Mouse (Mus musculus) adrenal gland, adult 18-20 months (tissue): ENCODE results near the gene Pde4b. TPM values are rescaled to one million over a fixed set of nuclear protein-coding genes. Genes with fewer than 3 reads are reported as not detected.

Experiments
- DNase-seq, 2 experiments: peaks; one replicate each; pipeline ENCODE4 v3.0.0; 2021 to 2022; ENCODE audit warnings: low spot score in 2 of 2
- total RNA-seq, 2 experiments: library from RNA; stranded (reverse); gene quantifications; 1 replicate in 1 of 2; 2 replicates in 1 of 2; pipeline ENCODE4 v1.2.3; 2021

Pde4b gene
- total RNA-seq, 2 experiments from 2014 or later = 3.8 to 5.4 TPM

DNA sequence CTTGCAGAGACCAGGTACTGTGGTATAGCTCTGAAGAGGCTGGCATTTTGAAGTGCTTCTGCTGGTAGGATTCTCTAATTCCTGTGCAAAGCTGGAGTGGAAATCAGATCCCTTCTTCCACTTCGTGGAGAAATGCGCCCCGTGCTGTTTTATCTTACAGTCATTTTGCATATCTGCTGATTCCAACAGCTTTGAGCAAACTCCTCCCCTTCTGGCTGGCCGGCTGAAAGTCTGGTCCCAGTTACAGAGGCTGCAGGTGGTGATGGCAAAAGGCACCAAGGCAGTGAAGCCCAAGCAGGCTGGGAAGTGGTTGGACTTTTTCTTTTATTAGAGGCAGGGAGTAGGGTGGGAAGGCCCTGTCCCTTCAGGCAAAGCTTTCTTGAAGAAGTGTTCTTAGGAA lies 481.2 kb downstream of the Pde4b start:
- no peak for DNase-seq

DNA sequence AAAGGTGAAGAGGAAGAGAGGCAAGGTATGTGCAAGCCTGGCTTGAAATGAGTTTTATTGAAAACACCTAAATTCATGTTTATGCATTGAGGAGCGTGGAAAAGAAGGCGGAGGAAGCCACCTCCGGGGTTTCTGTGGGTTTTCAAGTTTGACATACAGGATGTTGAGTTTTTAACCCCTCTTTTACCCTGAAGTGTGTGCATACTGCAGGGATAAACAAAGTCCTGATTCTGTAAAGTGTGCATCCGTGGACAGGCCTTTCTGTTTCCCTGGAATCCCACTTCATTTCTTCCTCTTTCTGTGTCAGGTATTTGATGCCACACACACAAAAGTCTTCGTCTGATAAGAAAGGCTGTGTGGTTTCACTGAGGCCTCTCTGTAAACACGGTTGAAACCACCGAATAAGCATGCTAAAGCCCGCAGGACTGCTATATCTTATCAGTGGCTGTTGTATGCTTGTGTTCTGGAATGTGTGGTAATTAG lies 481.8 kb downstream of the Pde4b start:
- no peak for DNase-seq

DNA sequence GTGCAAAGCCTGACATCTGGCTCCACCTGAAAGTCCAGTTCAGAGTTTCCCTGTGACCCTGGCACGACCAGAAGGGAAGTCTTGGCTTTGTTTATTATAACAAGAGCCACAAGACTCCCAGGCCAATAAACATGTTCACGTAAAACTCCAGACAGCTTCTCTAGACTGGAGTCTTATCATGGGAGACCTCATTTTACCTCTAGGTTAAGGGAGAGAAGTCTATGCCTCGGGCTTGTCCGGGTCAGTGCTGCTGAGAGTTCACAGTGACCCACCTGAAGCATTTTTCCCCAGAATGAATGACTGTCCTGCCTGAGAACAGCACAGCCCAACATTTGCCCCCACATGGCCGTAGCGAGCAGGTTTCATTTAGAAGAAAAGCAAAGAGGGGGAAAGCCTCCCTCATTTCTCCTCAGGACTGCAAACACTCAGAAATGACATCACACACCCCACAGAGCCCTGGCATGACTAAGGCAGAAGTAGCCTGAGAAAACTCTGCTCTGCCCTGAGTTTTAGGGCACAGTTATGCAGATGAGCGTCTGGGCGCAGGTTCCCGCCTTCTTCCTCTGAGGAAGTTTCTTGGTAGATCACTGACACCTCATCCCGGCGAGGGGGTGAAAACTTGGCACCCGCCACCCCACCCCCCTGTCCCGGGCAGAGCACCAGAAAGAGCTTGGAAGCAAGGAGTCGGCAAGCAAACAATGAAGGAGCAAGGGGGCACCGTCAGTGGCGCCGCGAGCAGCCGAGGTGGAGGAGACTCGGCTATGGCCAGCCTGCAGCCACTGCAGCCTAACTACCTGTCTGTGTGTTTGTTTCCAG lies 482.8 kb downstream of the Pde4b start:
- DNase-seq = peak; percentile 26 to 47

DNA sequence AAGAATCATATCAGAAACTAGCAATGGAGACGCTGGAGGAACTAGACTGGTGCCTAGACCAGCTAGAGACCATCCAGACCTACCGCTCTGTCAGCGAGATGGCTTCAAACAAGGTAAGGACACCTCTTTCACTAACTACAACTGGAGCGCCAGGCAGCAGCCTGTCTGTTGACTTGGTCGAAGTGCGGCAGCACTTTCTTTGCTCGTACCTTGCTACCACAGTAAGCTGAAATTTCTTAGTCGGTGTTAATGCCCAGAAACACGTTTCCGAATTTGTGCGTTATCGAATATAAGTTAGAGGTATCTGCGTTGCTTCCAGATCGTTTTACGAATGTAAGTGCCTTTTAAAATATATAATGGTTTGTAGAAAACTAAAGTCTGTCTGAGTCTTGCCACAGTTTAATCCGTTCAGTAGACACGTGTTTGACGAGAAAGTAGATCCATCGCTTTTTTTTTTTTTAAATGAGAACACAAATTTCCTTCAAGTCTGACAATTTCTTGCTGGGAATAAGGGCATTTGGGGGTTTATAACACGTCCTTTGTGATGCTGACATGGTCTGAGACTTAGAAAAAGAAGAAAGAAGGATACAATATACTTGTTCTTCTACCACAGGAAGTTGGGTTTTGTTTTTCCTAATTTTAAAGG lies 483.5 kb downstream of the Pde4b start:
- no peak for DNase-seq

DNA sequence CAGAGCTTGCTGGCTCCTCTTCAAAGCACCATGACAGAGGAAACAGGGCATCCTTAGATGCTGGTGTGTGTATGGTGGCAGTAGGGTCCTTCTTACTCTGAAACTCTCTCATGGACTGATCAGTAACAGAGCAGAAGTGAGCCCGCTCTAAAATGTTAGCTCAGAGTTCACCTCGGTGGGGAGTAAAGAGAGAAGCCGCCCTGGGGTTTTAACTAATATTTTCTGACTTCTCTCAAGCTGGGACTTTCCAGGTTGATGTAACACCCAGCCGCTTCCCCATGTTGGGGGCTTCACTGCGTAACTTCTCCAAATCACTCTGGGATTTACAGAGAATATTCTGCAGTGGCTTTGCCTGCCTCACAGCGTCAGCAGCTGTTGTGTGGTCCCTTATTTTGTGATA lies 484.7 kb downstream of the Pde4b start:
- DNase-seq = no peak

DNA sequence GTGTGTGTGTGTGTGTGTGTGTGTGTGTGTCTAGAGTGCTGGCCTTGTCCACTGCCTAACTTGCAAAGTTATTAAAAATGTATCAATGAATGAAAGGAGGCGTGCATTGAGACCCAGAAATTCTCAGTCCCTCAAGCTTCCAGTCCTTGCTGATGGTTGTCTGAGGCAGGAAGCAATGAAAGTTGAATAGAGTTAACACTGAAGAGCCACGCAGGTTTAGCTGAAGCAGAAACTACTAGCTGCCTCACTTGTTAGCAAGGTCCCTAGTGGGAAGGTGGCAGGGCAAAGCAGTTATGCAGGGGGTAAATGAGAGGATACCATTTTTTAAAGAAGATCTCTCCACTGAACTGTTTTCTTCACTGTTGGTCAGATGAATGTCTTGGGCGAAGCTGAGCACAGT lies 485.2 kb downstream of the Pde4b start:
- DNase-seq = no peak

DNA sequence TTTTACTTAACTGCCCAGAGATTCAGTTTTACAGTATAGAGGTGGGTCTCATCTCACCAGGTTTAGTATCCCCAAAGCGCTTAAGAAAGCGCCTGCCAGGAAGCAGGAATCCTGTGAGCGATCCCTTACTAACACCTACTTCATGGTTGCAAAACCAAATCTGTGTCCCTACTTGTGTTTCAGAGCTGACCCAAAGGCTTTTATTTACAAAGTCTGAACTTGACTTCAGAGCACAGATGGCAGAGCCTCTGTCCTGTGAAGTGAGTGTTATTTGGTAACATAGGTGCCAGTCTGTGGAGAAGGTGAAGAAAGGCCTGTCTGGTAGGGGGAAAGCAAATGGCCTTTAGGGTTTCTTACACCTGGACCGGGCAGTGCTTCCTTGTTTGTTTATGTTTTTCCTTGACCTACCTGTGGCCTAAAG lies 486.0 kb downstream of the Pde4b start:
- no peak for DNase-seq

DNA sequence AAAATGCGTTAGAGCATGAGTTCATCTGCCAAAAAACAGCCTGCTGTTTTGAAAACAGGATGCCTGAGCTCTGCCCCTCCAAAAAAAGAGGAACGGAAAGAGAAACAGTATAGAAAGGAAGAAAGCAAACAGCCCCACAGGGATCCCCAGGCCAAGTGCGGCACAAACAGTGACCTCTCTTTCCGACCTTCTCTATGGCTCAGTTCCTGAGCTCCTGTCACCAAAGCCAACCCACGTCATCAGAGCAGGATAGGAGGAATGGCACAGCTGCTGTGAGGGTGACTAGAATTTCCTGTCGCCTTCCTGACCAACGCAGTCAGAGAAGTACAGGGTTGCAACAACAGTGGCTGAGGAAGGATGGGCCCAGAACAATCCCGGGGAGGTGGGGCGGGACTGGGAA lies 486.9 kb downstream of the Pde4b start:
- no peak for DNase-seq

DNA sequence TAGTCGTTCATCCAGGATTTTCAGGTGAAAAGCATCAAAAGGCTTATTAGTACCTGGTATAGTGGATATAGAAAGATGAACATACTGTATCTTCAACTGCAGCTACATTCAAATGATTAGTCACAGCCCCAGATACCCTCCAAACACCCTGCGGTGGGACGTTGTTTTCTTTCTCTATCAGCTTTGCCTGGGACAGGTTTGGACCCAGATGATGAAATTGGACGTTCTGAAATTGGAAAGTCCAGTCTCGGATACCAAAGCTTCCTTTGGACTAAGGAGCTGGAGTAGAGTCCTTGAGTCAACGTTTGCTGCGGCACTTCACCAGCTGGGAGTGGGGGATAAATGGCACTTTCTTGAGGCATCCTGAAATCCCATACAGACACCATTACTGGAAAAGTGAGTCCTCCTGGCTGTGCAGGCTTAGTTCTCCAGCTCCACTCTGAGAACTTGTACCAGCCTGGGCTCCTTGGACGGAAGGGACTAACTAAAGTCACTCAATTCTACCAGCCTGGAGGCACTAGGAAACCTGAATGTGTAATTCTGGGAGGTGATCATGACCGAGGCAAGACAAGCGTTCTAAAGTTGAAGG lies 487.4 kb downstream of the Pde4b start:
- DNase-seq = no peak

DNA sequence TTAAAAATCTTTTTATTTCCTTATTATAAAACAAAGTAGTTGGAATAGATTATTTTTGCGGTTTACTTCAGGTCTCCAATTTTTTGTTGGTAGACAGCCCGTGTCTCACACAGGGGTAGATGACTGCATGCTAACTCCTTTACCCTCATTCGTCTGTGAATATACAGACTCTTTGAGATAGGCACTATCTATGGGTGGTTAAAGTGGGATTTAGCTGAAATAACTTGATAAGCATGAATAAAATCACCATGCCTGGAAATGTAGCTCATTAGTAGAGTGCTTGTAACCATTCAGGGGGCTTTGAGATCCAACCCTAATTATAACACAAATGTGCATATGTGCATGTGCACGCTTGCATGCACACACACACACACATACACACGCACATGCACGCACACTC lies 488.8 kb downstream of the Pde4b start:
- DNase-seq = no peak

DNA sequence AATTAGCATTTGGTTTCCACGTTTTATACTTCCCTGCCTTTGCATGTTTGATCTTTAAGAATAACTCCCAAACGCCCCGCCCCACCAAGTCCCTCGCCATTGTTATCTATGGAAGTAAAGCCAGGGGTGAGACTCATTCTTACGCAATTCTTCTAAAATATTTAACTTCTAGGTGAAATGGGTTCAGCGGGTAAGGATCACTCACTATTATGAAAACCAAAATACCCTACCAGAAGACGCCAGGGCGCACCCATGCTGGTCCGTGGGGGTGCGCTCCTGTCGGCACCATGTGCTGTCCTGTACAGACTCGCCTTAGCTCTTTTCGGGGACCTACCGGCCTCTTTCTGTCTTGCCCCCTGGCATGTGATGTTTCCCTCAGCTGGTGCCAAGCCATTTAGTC lies 490.3 kb downstream of the Pde4b start:
- DNase-seq = no peak

DNA sequence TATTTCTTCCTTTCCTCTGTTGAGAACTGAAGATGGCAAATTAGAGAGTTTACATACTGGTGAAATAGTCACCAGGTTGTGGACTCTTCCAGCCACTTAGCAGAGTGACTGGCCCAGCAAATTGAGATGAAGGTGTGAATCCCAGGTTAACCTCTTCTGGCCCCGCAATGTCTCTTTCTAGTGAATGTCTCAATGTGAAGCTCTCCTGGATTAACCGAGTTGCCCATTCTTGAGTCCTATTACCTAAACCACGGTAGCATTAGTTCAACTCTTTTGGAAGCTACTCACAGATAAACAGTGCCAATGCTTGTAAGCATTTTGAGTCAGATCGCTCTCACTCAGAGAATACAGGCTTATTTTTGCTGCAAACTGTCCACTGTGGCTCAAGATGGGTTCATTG lies 491.7 kb downstream of the Pde4b start:
- no peak for DNase-seq

DNA sequence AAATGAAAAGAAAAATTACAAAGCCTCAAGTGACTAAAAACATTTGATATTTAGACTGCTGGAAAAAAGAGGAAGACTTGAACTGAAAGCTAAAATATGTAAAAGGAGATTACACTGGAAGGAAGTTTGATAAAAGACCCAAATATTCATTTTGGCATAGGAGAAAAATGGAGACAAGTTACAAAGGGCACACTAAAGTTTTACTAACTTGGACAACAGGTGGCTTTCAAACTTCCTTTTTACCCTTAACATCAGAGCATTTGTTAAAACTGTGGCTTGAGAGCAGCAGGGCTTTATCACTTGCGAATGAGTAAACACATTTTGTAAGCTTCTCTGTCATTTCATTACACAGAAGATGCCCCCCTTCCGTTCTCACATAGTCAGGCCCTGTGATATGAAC lies 492.4 kb downstream of the Pde4b start:
- no peak for DNase-seq

DNA sequence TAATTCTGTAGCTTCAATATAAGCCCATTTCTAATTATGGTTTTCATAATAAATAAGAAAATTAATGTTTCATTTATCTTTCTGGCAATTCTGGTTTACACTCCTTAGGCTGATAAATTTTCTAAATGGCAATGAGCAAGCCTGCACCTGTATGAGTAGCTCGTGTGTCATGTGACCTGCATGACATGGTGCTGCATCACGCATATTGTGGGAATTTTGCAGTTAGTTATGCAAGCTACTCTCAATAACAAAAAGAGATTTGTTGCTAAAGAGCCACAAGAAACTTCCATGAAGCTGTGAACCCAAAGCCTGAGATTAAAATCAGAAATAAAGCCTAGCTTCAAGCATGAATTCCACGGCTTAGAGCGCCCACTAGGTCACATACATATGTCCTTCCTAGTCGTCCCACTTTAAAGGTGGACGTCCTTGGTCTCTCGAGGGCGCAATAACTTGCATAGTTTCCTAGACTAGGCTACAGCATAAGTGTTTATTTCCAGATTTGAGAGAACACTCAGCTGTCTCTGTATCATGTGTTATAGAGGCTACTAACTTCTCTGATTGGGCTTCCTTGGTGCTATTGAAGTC lies 494.9 kb downstream of the Pde4b start:
- DNase-seq = no peak

DNA sequence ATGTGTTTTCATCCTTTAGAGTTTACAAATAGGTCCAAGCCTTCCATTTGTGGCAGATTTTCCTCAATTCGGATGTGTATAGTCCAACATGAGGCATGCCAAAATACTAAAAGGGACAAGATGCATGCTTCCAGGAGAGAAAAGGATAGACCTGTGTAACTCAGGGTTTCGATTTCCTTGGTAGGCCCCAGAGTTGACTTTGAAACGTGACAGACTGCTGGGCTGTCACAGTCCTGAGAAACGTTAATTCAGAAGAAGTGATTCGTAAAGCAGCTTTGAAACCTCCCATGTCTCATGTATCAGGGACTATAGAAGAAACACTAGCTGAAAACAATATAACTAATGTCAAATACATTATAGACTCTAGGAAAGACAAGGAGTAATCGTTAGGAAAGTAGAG lies 495.6 kb downstream of the Pde4b start:
- DNase-seq = no peak

DNA sequence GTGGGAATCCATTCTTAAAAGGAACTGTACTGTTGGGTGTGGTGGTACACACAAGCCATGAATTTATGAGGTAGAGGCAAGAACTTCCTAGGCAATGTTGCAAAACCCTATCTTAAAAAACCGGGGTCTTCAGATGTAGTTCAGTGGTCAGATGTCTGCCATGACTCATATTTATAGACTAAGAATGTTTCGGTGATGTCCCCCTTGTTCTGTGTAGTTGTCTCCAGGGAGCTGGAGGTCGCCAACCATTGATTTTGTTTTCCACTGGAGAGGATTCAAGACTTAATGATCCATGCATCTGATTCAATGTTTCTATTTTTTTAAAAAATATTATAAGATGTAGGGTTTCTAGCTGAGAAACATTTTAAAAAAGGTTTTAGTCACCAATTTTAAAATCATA lies 496.1 kb downstream of the Pde4b start:
- DNase-seq = no peak

DNA sequence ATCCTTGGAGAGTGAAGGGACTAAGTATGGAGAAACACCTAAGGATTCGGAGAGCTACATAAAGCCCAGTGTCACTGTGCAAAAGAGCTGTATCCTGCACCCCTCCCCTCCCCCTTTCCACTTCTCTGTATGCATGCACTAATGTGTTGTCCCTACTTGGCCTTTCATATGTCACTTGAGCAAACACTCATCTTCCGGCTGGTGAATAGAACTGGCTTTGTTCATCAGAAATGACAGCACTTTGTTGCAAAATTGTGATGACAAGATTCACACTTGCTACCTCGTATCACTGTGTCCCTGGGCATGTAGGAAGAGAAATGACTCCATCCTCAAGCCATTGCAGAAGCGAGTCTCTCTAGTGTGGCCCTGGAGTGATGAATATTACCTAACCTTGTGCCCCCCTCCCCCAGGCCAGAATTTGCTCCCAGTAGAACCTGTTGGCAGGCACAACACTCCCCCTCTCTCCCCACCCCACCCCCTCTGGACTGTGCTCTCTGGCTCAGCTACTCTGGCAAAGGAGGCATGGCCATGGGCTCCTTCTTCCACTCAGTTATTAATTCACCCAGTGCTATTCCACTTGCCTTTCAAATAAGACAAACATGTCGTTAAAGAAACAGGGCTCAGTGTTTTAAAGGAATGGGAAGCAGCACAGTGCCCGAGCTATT lies 497.4 kb downstream of the Pde4b start:
- no peak for DNase-seq

DNA sequence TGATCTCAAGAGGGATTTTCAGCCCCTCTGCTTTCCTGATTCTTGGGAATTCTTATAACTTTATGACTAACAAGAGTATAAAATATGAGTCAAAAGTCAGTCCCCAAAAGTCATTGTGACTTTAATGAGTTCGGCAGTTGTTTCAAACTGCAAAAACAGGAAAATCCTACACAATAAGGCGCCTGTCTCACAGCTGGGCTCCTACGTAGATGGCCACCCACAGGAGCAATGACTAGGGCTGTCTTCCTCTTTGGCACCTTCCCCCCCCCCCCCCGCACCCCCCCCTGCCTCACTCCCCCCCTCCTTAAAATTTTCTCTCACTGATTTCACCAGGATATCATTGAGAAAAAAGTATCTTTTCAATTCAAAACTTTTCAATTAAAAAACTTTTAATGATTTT lies 498.2 kb downstream of the Pde4b start:
- DNase-seq = no peak

DNA sequence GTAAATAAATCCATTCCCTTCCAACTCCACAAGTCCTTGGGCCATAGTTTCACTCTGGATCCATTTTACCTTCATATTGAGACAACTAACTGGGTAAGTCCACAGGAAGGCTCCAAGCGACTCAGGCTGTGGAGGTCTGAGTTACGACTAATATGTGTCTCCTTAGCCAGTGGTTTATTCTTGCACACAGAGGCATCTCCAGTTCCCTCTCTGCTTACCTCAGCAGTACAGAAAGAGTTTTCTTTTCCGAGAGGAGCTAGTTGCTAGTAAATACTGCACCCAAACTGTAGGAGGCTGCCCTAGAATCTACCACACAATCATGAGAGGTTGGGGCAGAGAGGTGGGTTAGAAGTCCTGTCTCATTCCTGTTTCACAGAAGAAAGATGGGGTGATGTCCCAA lies 499.4 kb downstream of the Pde4b start:
- DNase-seq = no peak

DNA sequence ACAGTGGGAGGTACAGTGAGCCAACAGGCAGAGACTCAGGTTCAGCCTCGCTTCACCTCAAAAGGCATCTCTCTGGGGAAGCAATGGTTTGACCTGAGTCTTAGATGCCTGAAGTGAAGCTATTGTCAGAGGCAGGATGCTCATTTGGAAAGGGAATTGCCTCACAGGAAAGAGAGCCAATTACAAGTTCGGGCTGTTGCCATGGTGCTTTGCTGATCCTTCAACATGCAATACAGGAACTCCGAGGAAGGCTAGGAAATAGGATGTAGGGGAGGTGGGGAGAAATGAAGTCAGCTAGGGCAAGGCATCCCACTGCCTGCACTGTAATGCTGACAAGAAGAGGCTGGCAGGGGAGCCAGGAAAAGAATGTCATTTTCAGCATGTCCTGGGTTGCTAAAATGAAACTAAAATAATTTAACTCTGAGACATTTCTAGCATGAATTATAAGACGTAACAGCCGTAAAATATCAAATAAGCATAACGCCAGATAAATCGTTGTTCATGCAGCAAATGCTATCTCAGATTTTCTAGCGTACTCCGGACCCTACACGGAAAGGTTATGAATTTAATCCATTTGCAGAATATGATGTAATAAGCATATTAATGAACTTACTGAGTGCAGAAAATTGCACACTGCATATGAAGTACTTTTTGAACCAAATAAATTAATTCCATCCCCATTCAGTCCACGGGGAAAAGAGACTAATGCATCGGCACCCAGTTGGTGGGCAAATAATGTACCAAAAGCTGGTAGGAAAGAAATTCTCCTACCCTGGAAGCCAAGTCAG lies 501.5 kb downstream of the Pde4b start:
- DNase-seq = peak in 1 of 2 experiments; percentile 6
